Mouse (Mus musculus): ENCODE measurements around the gene Fzr1.

The Fzr1 gene

GRCm38 (mm10) chr10:81383802-81384604 is 5.7 kb upstream of the Fzr1 start, which contains the start of the genes Dohh and Gm48551:
Gene Dohh, plus strand, starts transcription at chr10:81384428.
Gene Gm48551, plus strand, starts transcription at chr10:81384466.
- DNase-seq (ENCODE audit: low read depth in 2 of 2, low spot score in 2 of 2) = peak; percentile 92 to 97

GRCm38 (mm10) chr10:81382039-81382438 is 3.7 kb upstream of the Fzr1 start:
- DNase-seq (ENCODE audit: low read depth in 2 of 2, low spot score in 2 of 2) = no peak

- no peak for DNase-seq (ENCODE audit: low read depth in 2 of 2, low spot score in 2 of 2)
Observed at GRCm38 (mm10) chr10:81379809-81380378, 1.6 kb upstream of the Fzr1 start.

- DNase-seq (ENCODE audit: low read depth in 2 of 2, low spot score in 2 of 2) = no peak
Observed at GRCm38 (mm10) chr10:81379183-81379553, 852 bp upstream of the Fzr1 start.

GRCm38 (mm10) chr10:81378553-81379182 is 352 bp upstream of the Fzr1 start:
- peak; percentile 100 for DNase-seq (ENCODE audit: low read depth in 2 of 2, low spot score in 2 of 2)

- DNase-seq (ENCODE audit: low read depth in 2 of 2, low spot score in 2 of 2) = no peak
Observed at GRCm38 (mm10) chr10:81377362-81377664, 1.0 kb downstream of the Fzr1 start.

- DNase-seq (ENCODE audit: low read depth in 2 of 2, low spot score in 2 of 2) = no peak
Observed at GRCm38 (mm10) chr10:81376561-81377361, 1.6 kb downstream of the Fzr1 start.

- no peak for DNase-seq (ENCODE audit: low read depth in 2 of 2, low spot score in 2 of 2)
Observed at GRCm38 (mm10) chr10:81375322-81375721, 3.0 kb downstream of the Fzr1 start.

GRCm38 (mm10) chr10:81367207-81367495 is 11.2 kb downstream of the Fzr1 start:
- no peak for DNase-seq (ENCODE audit: low read depth in 2 of 2, low spot score in 2 of 2)

GRCm38 (mm10) chr10:81366477-81367206 is 11.7 kb downstream of the Fzr1 start:
- DNase-seq (ENCODE audit: low read depth in 2 of 2, low spot score in 2 of 2) = no peak

- DNase-seq (ENCODE audit: low read depth in 2 of 2, low spot score in 2 of 2) = no peak
Observed at GRCm38 (mm10) chr10:81365672-81366476, 12.4 kb downstream of the Fzr1 start, which contains the start of gene 4930404N11Rik. Gene 4930404N11Rik, minus strand, starts transcription at chr10:81365816.

GRCm38 (mm10) chr10:81365073-81365472 is 13.2 kb downstream of the Fzr1 start:
- DNase-seq (ENCODE audit: low read depth in 2 of 2, low spot score in 2 of 2) = no peak

- DNase-seq (ENCODE audit: low read depth in 2 of 2, low spot score in 2 of 2) = no peak
Observed at GRCm38 (mm10) chr10:81364666-81365065, 13.7 kb downstream of the Fzr1 start.

GRCm38 (mm10) chr10:81363436-81364346 is 14.6 kb downstream of the Fzr1 start:
- no peak for DNase-seq (ENCODE audit: low read depth in 2 of 2, low spot score in 2 of 2)

GRCm38 (mm10) chr10:81362336-81362949 is 15.9 kb downstream of the Fzr1 start:
- no peak for DNase-seq (ENCODE audit: low read depth in 2 of 2, low spot score in 2 of 2)

GRCm38 (mm10) chr10:81360721-81361120 is 17.6 kb downstream of the Fzr1 start:
- DNase-seq (ENCODE audit: low read depth in 2 of 2, low spot score in 2 of 2) = no peak

GRCm38 (mm10) chr10:81358841-81359240 is 19.5 kb downstream of the Fzr1 start:
- no peak for DNase-seq (ENCODE audit: low read depth in 2 of 2, low spot score in 2 of 2)

- no peak for DNase-seq (ENCODE audit: low read depth in 2 of 2, low spot score in 2 of 2)
Observed at GRCm38 (mm10) chr10:81358209-81358608, 20.1 kb downstream of the Fzr1 start.
